Mouse (Mus musculus): Measurements from ENCODE around the gene Psmd11. TPM values are rescaled to one million over a fixed set of nuclear protein-coding genes. Genes with fewer than 3 reads are reported as not detected.
"Not testable (repeated sequence)": the region's sequence is repeated elsewhere in the genome, so short reads cannot be mapped to it uniquely, and the experiment has no call there.

The Psmd11 gene
- 378 and 397 TPM in 2 replicates for polyA plus RNA-seq (2016; fragmentation: Nextera tagmentation; extraction: Ambion mirVana)

DNA sequence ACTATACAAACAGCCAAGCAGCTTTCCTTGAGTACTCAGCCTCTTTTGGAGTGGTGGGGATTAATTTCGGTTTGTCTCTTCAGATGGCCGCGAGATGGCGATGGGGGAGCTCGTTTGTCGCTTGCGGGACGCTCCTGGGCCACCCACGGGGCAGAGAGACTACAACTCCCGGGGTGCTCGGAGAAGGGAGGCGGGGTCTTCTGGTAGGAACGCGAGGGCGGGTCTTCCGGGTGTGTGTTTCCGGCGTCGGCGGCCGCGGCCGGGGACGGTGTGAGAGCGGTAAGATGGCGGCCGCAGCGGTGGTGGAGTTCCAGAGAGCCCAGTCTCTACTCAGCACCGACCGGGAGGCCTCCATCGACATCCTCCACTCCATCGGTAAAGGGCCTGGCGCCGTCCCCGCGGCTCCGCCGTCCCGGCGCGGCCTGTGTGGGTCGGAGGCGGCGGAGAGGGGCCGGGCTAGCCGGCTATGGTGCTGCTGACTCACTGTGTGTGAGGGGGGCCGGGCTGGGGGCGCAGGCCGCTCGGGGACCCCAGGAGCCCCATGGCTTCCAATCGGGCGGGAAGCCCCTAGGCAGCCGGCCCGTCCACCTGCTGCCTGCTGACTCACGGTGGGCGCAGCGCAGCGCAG, at the start of gene Psmd11:
TSS of gene Psmd11 (plus strand) at position 235 of the 628 bp plus-strand sequence.
- Histone ChIP-seq H3K4me1 (peaks cover 10% of the 10 kb centered on the region), H3K9ac (peak within 1 kb of the TSS; percentile 98), H3K27me3 (no peaks in the 10 kb centered on the region), H3K27ac (peak within 1 kb of the TSS; percentile 89), H3K4me2 (peak within 1 kb of the TSS; percentile 87), H3K9me3 (no peaks in the 10 kb centered on the region), H3K36me3 (replicated peaks) (peaks cover 18% of the 10 kb centered on the region), H3K4me3 (replicated peaks) (peak within 1 kb of the TSS; percentile 100)
- under 1% methylated on average over 58 of the region's 58 CpGs for WGBS
- ATAC-seq (ENCODE audit: low FRiP score) = peak; percentile 99

DNA sequence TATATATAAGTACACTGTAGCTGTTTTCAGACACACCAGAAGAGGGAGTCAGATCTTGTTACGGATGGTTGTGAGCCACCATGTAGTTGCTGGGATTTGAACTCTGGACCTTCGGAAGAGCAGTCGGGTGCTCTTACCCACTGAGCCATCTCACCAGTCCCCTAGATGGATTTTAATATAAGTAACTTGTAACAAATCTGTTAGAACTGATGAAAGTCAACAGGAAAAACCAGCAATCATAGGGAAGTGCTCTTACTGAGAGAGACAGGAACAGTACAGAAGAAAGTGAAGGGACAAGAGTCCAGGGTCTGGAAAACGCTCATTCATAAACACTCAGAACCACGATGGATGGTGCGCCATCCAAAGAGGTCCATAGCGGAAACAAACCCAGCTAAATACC, 49.2 kb upstream of the Psmd11 start:
- WGBS = 95% methylated on average over 7 of the region's 7 CpGs
- ATAC-seq (ENCODE audit: low FRiP score); H3K4me2 ChIP-seq; H3K4me3 ChIP-seq (replicated peaks); H3K9me3 ChIP-seq; H3K27ac ChIP-seq; H3K36me3 ChIP-seq (replicated peaks); H3K27me3 ChIP-seq; H3K9ac ChIP-seq: not testable (repeated sequence)
- H3K4me1 ChIP-seq = peaks cover 18% of the 10 kb centered on the region

DNA sequence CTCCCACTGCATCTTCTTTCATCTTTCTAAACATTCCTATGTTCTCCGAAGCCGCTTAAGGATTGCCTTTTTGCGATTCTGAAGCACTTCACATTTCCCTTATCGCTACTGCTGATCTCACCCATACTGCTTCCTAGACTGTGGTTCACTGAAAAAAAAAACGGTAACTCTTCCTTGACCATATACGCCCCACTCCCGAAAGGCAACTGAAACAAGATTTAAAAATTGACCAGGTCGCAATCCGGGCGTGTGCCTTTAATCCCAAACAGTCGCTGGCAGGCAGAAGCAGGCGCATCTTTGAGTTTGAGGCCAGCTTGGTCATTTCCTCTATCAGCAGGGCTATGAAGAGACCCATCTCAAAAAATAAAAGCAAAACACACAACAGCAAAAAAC, 45.8 kb upstream of the Psmd11 start:
- no peaks in the 10 kb centered on the region for H3K9me3 ChIP-seq
- peak overlapping the region; percentile 94 for H3K4me3 ChIP-seq (replicated peaks)
- H3K36me3 ChIP-seq (replicated peaks) = peaks cover 12% of the 10 kb centered on the region
- WGBS = 11% methylated on average over 12 of the region's 12 CpGs
- no peaks in the 10 kb centered on the region for H3K27me3 ChIP-seq
- H3K4me1 ChIP-seq = peaks cover 34% of the 10 kb centered on the region
- ATAC-seq (ENCODE audit: low FRiP score) = peak; percentile 28
- peak overlapping the region; percentile 88 for H3K27ac ChIP-seq
- peak overlapping the region; percentile 57 for H3K4me2 ChIP-seq
- H3K9ac ChIP-seq = peak overlapping the region; percentile 96

DNA sequence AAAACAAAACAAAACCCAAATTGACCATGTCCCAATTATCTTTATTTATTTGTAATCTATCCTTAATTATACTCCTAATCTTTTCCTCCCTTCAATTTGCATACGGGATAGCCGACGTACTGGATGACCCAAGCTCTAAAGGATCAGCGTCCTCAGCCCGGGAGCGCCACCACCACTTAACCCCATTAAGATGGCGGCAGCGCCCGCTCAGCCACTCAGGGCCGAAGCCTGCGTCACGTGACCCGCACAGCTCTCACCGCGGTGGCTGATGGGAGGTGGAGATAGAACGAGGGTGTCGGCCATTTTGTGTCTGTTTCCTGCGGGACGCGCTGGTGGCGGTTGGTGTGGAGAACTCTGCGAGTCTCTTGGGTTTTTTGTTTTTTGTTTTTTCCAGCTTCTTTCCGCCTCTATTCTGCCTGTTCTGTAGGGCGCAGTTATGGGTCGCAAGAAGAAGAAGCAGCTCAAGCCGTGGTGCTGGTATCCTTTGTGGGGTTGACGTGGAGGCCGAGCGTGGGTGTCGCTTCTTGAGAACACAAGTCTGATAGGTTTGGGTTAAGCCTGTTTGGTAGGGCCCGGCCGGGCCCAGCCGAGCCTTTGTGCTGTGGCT, 45.3 kb upstream of the Psmd11 start, which contains the start of gene Zfp207:
TSS of gene Zfp207 (plus strand) at position 261 of the 607 bp plus-strand sequence.
- peaks cover 17% of the 10 kb centered on the region for H3K36me3 ChIP-seq (replicated peaks)
- no peaks in the 10 kb centered on the region for H3K27me3 ChIP-seq
- peak within 1 kb of the TSS; percentile 96 for H3K9ac ChIP-seq
- H3K4me3 ChIP-seq (replicated peaks) = peak within 1 kb of the TSS; percentile 94
- peak within 1 kb of the TSS; percentile 88 for H3K27ac ChIP-seq
- ATAC-seq (ENCODE audit: low FRiP score) = peak; percentile 96
- peaks cover 34% of the 10 kb centered on the region for H3K4me1 ChIP-seq
- peak within 1 kb of the TSS; percentile 95 for H3K4me2 ChIP-seq
- under 1% methylated on average over 33 of the region's 33 CpGs for WGBS
- H3K9me3 ChIP-seq = no peaks in the 10 kb centered on the region

DNA sequence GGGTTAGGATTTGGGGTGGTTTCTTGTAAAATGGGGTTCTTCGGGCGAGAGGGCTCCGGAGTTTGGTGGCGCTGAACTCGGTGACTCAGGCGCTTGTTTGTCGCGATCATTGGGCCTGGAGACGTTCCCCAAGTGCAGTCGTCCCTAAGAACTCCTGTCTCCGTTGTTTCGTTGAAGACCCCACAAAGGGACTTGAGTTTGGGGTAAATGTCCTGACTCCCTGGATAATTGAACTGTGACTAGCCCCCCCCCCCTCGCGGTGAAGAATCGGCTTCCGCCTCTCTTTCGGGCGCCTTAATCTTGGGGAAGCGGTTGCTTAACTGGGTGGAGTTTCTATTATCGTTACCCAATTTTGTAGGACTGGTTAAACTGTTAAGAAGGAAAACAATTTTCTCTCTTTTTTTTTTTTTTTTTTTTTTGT, 44.8 kb upstream of the Psmd11 start:
- Histone ChIP-seq H3K36me3 (replicated peaks) (peaks cover 22% of the 10 kb centered on the region), H3K4me2 (peak overlapping the region; percentile 22; the same call in 1 of the 2 replicates), H3K9me3 (no peaks in the 10 kb centered on the region), H3K9ac (peak overlapping the region; percentile 96), H3K4me1 (peaks cover 34% of the 10 kb centered on the region), H3K27me3 (no peaks in the 10 kb centered on the region), H3K27ac (peak overlapping the region; percentile 88), H3K4me3 (replicated peaks) (peak overlapping the region; percentile 94)
- peak; percentile 20 for ATAC-seq (ENCODE audit: low FRiP score)
- WGBS = under 1% methylated on average over 20 of the region's 20 CpGs

DNA sequence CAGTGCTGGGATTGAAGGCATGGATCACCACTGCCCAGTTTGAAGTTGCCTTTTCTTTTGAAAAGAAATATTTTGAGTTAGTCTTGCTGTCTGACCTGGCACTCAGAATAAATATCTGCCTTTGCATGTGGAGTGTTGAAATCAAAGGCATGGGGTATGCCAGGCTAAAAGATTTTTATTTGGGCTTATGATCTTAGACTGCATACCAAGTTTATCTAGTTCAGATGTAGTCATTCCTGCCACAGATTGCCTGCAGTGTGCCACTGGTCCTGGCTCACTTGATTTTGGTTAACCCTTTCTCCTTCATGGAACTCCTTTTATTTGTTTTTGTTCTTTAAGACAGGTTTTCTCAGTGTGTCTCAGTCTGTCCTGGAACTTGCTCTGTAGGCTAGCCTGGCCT, 44.0 kb upstream of the Psmd11 start:
- peaks cover 34% of the 10 kb centered on the region for H3K4me1 ChIP-seq
- ATAC-seq (ENCODE audit: low FRiP score) = no peak
- H3K4me3 ChIP-seq (replicated peaks) = peak overlapping the region; percentile 94
- H3K4me2 ChIP-seq = peak overlapping the region; percentile 95
- no peaks in the 10 kb centered on the region for H3K27me3 ChIP-seq
- H3K27ac ChIP-seq = no peak overlapping the region
- H3K9ac ChIP-seq = peak overlapping the region; percentile 77
- peaks cover 29% of the 10 kb centered on the region for H3K36me3 ChIP-seq (replicated peaks)
- H3K9me3 ChIP-seq = no peaks in the 10 kb centered on the region

DNA sequence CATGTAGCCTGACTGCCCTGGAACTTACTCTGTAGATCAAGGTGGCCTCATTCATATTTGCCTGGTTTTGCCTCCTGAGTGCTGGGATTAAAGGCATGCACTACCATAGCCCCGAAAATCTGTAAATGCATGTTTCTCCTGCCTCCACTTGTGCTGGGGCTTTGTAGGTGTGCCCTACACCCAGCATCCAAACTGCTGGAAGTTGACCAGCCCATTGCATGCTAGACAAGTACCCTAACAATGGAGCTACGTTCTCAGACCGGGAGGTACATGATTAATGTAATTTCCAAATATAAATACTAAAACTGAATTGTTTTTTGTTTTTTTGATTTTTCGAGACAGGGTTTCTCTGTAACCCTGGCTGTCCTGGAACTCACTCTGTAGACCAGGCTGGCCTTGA, 43.4 kb upstream of the Psmd11 start:
- Histone ChIP-seq H3K36me3 (replicated peaks) (peaks cover 34% of the 10 kb centered on the region), H3K9me3 (no peaks in the 10 kb centered on the region), H3K4me3 (replicated peaks) (peak overlapping the region; percentile 94), H3K4me2 (peak overlapping the region; percentile 95), H3K27ac (no peak overlapping the region), H3K27me3 (no peaks in the 10 kb centered on the region), H3K9ac (peak overlapping the region; percentile 77), H3K4me1 (peaks cover 34% of the 10 kb centered on the region)
- ATAC-seq (ENCODE audit: low FRiP score) = no peak
- WGBS = 62% methylated on average over 4 of the region's 4 CpGs

DNA sequence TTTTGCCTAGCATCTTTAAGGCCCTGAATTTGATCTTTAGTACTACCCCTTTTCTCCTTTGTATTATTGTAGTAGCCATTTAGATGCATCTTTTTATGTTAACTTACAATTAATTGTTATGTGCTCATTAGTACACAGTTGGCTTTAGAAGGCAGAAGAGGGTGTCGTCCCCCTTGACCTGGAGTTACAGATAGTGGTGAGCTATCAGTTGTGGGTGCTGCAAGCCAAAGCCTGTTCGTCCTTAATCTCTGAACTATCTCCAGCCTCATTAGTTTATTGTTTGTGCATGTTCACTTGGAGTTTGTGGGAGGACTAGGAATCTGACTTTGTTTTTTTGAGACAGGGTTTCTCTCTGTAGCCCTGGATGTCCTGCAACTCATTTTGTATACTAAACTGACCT, 41.6 kb upstream of the Psmd11 start:
- Histone ChIP-seq H3K9me3 (no peaks in the 10 kb centered on the region), H3K4me2 (peak overlapping the region; percentile 26), H3K4me1 (peaks cover 34% of the 10 kb centered on the region), H3K36me3 (replicated peaks) (peaks cover 46% of the 10 kb centered on the region), H3K27ac (no peak overlapping the region), H3K9ac (no peak overlapping the region), H3K27me3 (no peaks in the 10 kb centered on the region), H3K4me3 (replicated peaks) (no peak overlapping the region)
- 76% methylated on average over 2 of the region's 2 CpGs for WGBS
- ATAC-seq (ENCODE audit: low FRiP score) = no peak

DNA sequence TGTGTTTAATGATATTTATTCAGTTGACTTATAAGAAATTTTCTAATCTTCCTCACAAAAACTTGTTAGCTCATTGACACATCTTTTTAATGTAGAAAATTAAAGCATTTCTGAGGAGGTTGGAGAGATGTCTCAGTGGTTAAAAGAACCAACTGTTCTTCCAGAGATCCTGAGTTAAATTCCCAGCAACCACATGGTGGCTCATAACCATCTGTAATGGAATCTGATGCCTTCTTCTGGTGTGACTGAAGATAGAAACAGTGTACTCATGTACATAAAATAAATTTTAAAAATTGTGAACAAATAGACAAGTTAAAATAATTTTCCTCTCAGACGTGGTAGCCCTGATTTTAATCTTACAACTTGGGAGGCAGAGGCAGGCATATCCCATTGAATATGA, 38.5 kb upstream of the Psmd11 start:
- H3K27me3 ChIP-seq = no peaks in the 10 kb centered on the region
- no peaks in the 10 kb centered on the region for H3K9me3 ChIP-seq
- ATAC-seq (ENCODE audit: low FRiP score) = no peak
- H3K9ac ChIP-seq = no peak overlapping the region
- H3K27ac ChIP-seq = no peak overlapping the region
- 89% methylated on average over 1 of the region's 1 CpGs for WGBS
- no peak overlapping the region for H3K4me3 ChIP-seq (replicated peaks)
- peaks cover 23% of the 10 kb centered on the region for H3K4me1 ChIP-seq
- no peak overlapping the region for H3K4me2 ChIP-seq
- H3K36me3 ChIP-seq (replicated peaks) = peaks cover 64% of the 10 kb centered on the region

DNA sequence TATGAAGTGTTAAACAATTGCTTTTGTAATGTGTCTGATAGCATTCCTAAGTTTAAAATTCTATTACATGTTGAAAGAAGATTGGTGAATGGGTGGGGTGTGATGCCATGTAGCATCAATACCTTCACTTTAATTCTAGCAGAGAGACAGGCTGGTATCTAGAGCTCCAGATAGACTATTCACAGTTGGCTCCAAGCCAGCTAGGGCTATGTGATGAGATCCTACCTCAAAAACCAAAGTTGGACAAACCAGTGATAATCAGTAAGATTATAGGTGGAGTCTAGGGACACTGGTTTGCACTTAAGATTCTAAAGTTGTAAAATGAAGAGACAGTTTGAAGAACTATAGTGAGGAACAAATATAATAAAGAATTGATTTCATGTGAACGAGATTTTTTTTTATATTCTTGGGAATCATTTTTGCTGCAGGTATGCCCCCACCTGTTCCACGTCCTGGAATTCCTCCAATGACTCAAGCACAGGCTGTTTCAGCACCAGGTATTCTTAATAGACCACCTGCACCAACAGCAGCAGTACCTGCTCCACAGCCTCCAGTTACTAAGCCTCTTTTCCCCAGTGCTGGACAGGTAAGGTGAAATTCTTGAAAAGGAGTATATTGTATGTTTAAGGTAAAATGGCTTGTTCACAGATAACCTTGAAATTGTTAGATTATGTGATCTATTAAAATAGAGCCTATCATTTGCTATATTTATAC, 36.9 kb upstream of the Psmd11 start:
- Histone ChIP-seq H3K9ac (no peak overlapping the region), H3K27me3 (no peaks in the 10 kb centered on the region), H3K9me3 (no peaks in the 10 kb centered on the region), H3K4me3 (replicated peaks) (no peak overlapping the region), H3K4me1 (peaks cover 6% of the 10 kb centered on the region; the same call in 1 of the 2 replicates), H3K27ac (no peak overlapping the region), H3K36me3 (replicated peaks) (peaks cover 77% of the 10 kb centered on the region), H3K4me2 (no peak overlapping the region)
- ATAC-seq (ENCODE audit: low FRiP score) = no peak
- WGBS = 93% methylated on average over 2 of the region's 2 CpGs

DNA sequence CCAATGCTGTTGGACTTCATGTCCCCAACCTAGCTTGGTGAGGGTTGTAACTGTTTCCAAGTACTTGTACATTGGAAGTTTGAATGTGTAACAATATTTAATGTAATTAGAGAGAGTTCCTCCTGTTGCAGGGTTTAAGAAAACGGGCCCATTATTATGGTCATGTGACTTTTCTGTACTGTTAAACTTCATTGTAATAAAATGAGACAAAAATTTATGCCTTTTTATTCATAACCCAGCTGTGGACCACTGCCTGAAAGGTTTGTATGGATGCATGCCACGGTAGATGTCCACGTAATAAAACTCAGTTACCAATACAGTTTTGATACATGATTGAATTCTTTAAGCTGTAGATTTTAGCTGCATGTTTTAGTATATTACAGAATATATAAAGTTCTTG, 32.5 kb upstream of the Psmd11 start:
- Histone ChIP-seq H3K4me2 (no peak overlapping the region), H3K9ac (no peak overlapping the region), H3K9me3 (no peaks in the 10 kb centered on the region), H3K27ac (no peak overlapping the region), H3K27me3 (no peaks in the 10 kb centered on the region), H3K36me3 (replicated peaks) (peaks cover 74% of the 10 kb centered on the region), H3K4me3 (replicated peaks) (no peak overlapping the region), H3K4me1 (no peaks in the 10 kb centered on the region)
- no peak for ATAC-seq (ENCODE audit: low FRiP score)
- WGBS = 93% methylated on average over 3 of the region's 3 CpGs

DNA sequence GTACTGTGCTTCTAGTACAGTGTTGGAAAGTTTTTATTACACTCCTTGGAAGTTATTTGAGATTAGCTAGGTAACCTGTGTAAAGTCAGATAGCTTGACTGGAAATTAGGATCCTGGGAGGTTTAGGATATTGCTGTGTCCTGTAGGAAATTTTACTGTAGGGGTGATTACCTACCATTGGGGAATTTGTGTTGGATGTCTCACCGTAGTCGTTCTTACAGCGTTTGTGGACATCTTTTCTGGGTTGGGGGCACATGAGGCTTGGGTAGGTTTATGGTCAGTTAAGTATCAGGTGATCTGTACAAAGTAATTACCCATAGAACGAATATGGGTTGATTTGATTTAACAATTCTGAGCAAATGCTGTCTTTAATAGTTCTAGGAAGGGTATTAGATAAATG, 31.8 kb upstream of the Psmd11 start:
- Histone ChIP-seq H3K4me1 (no peaks in the 10 kb centered on the region), H3K36me3 (replicated peaks) (peaks cover 71% of the 10 kb centered on the region), H3K4me3 (replicated peaks) (no peak overlapping the region), H3K9ac (no peak overlapping the region), H3K9me3 (no peaks in the 10 kb centered on the region), H3K4me2 (no peak overlapping the region), H3K27me3 (no peaks in the 10 kb centered on the region), H3K27ac (no peak overlapping the region)
- 91% methylated on average over 4 of the region's 4 CpGs for WGBS
- ATAC-seq (ENCODE audit: low FRiP score) = no peak
